Mouse (Mus musculus) heart, adult 18-20 months (tissue): ENCODE results near the gene Cntnap2. TPM values are rescaled to one million over a fixed set of nuclear protein-coding genes. Genes with fewer than 3 reads are reported as not detected.
A peak's percentile ranks its signal among the peaks of the same experiment; 100 is the strongest.

Source experiments
- DNase-seq, 2 experiments: peaks; one replicate each; pipeline ENCODE4 v3.0.0; 2021 to 2022; ENCODE audit warnings: mixed read lengths in 1 of 2
- total RNA-seq, 2 experiments: library from RNA; stranded (reverse); gene quantifications; 2 replicates each; pipeline ENCODE4 v1.2.3; 2021

Gene Cntnap2
- total RNA-seq, 2 experiments from 2014 or later = 0.23 TPM; not detected in 1

GRCm38 (mm10) chr6:47306954-47307353 is 2247.8 kb downstream of the Cntnap2 start:
- no peak for DNase-seq

- DNase-seq = peak in 1 of 2 experiments; percentile 27
Observed at GRCm38 (mm10) chr6:47314507-47315334, 2255.6 kb downstream of the Cntnap2 start.

- no peak for DNase-seq
Observed at GRCm38 (mm10) chr6:47315454-47315853, 2256.3 kb downstream of the Cntnap2 start.

DNA sequence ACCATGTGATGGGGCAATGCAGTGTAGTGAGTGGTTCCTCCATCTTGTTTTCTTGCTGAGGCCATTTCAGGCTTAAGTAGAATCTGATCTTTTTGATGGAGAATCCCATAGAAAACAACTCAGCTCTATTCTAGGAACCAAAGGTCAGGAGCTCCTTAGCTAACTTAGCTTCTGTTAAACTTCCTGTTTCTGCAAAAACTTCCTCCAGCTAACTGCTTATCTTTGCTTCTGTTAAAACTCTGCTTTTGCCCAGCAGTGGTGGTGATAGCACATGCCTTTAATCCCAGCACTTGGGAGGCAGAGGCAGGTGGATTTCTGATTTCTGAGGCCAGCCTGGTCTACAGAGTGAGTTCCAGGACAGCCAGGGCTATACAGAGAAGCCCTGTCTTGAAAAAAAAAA is 2258.1 kb downstream of the Cntnap2 start:
- no peak for DNase-seq

DNA sequence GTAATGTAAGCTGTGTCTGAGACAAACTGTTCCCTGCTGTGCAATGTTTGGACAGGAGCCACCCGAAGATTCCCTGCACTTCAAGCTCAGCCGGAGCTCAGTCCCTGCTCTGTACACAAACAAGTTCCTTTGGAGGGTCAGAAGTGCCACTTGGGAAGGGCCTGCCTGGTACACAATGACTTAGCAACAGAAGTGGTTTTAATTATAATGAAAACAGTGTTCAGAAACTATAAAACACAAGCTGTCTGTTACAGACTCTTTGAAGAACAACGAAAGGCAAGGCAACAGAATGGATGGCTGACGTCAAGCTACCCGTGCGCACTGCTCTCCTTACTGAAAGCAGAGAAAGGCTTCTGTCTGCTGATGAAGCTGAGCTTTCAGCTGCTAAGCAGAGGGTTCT is 2259.5 kb downstream of the Cntnap2 start:
- peak; percentile 9 to 41 for DNase-seq

- DNase-seq = no peak
Observed at GRCm38 (mm10) chr6:47319309-47319983, 2260.3 kb downstream of the Cntnap2 start.

GRCm38 (mm10) chr6:47323169-47323835 is 2264.1 kb downstream of the Cntnap2 start:
- no peak for DNase-seq

GRCm38 (mm10) chr6:47323886-47324285 is 2264.7 kb downstream of the Cntnap2 start:
- DNase-seq = no peak

DNA sequence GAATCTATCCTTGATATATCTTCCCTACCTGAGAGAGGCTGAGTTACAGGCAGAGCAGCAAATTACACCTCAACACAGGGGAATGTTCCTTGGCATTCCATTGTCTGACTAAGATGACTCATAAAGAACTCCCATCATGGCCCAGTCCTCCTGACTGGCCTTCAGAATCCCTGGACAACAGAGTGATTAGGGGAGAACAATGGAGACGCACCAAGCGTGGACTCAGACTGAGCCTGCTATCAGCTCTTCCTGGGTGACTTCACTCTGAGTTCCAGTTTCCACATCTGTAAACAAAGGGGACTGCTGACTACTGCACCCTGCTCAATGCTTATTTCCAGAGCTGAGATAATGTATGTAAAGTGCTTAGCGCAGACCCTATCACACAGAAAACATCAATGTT is 2269.1 kb downstream of the Cntnap2 start:
- no peak for DNase-seq

DNA sequence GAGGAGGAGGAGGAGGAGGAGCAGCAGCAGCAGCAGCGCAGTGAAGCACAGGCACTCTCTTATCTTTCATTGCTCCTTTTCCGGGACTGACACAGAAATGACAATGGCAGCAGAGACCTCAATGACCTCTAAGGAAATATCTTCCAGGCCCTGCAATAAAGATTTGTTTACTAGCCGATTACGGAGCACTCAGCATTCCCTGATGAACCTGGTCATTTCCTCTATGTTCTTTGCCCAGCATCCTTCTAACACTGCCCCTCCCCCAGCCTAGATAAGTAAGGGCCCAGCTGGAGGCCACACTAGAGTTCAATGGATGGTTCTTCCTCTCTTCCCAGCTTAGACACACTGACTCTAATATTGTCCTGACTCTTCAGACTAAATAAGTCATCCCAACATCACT is 2270.1 kb downstream of the Cntnap2 start:
- peak in 1 of 2 experiments; percentile 8 for DNase-seq

- DNase-seq = no peak
Observed at GRCm38 (mm10) chr6:47333016-47333415, 2273.9 kb downstream of the Cntnap2 start.

GRCm38 (mm10) chr6:47334377-47334776 is 2275.2 kb downstream of the Cntnap2 start:
- no peak for DNase-seq

GRCm38 (mm10) chr6:47337300-47337699 is 2278.1 kb downstream of the Cntnap2 start:
- DNase-seq = no peak

- no peak for DNase-seq
Observed at GRCm38 (mm10) chr6:47338113-47338512, 2279.0 kb downstream of the Cntnap2 start.

DNA sequence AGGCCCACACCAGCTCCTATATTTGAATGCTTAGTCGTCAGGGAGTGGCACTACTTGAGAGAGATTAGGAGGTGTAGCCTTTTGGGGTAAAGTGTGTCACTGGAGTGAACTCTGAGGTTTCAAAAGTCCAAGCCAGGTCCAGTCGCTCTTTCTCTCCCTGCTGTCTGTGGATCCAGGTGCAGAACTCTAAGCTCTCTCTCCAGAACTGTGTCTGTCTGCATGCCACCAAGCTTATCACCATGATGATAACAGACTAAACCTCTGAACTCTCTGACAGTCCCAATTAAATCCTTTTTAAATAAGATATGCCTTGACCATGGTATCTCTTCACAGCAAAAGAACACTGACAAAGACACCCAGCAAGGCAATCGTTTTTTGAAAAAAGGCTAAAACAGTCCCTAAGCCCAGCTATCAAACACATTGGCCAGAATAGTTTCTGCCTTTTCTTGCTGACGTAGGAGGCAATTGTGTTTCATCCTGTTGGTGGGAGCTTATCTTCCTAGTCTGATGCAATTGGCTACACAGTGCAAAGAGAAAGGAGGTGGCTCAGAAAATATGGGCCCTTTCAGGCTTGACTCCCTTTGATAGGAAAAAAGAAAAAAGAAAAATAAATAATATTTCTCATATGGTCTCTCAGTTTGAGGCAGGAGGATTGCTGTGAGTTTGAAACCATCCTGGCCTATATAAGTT is 2281.8 kb downstream of the Cntnap2 start:
- DNase-seq = no peak

- DNase-seq = no peak
Observed at GRCm38 (mm10) chr6:47341503-47341884, 2282.3 kb downstream of the Cntnap2 start.

GRCm38 (mm10) chr6:47343245-47343644 is 2284.1 kb downstream of the Cntnap2 start:
- no peak for DNase-seq

DNA sequence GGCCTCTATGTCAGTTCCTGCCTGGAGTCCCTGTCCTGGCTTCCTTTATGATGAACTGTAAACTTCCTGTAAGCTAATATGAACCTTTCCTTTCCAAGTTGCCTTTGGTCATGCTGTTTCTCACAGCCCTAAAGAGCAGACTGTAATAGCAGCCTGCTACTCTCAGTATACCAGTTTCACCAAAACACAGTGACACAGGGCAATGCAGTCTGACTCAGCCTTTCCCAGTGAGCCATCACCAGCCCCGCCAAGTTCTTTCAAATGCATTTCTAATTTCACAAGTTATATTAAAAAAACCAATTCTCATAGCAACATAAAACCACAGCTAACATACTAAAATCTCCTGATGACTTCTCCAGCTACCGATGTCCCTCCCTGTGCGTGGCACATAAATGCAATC is 2285.5 kb downstream of the Cntnap2 start:
- DNase-seq = no peak

DNA sequence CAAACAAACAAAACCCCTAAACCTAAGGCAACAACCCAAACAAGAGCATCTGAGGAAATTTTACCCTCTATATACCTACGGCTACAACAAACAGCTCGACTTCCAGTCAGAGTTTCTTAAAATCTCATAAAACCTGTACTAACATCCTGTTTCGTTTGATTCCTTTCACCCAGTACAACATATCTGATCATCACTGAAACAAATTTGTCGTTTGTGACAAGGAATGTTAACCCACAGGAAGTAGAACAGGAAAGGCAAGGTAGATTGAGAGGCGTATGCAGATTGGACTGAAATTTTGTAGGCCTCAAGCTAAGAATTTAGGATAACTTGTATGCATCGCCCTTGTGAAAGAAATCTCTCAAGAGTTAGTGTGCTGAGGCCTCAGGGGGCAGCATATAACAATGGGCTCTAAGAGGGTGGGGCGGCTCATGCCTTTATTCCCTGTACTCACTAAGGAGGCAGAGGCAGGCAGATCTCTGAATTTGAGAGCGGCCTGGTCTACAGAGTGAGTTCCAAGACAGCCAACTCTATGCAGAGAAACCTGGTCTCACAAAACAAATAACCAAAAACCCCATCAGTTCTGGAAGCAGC is 2291.0 kb downstream of the Cntnap2 start:
- no peak for DNase-seq
